Mouse (Mus musculus) embryo, embryonic 11.5 days (tissue): ENCODE results near the gene Anxa4.

Source experiments
- DNase-seq: peaks from one replicate; pipeline ENCODE4 v3.0.0-alpha.2; 2012; ENCODE audit warnings: low read depth, low spot score

The Anxa4 gene

GRCm38 (mm10) chr6:86752843-86753485 lies 40.4 kb downstream of the Anxa4 start:
- DNase-seq: no peak

DNA sequence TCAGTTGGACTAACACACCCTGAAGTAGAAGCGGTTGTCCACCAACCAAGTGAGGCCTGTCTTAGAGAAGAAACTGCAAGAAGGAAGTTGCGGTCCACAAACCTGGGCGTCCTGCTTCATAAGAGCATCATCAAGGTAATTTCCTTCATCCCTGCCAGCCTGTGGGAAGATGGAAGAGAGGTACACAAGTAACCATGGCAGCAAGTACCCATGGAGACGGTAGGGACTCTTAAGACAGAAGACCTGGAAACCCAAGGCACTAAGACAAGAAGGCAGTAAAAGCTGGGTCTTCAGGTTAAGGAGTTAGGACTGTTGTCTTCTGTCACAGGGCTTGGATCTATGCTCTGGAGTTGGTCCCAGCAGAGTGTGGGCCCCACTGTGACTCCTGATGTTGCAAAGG lies 42.4 kb downstream of the Anxa4 start:
- no peak for DNase-seq

GRCm38 (mm10) chr6:86749817-86750216 lies 43.6 kb downstream of the Anxa4 start:
- no peak for DNase-seq

GRCm38 (mm10) chr6:86747171-86747570 lies 46.2 kb downstream of the Anxa4 start:
- peak; percentile 30 for DNase-seq

- DNase-seq: no peak
Measured at GRCm38 (mm10) chr6:86740652-86741051, 52.7 kb downstream of the Anxa4 start.

DNA sequence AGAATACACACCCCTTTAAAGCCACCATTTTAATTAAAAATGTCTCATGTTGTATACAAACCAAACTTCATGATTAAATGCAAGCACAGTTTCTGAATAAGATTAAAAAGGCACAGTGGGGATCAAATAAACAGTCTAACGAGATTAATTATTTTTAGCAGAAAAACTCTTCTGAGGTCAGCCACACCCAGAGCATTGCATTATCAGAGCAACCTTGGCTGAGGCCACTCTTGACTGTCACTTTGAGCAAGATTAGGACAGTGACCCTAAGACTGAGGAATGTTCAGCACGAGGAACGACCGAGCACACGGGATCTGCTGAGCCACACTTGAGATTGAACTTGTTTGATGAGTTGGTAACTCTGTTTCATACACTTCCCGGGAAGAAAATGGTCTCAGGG lies 56.6 kb downstream of the Anxa4 start:
- DNase-seq: no peak

DNA sequence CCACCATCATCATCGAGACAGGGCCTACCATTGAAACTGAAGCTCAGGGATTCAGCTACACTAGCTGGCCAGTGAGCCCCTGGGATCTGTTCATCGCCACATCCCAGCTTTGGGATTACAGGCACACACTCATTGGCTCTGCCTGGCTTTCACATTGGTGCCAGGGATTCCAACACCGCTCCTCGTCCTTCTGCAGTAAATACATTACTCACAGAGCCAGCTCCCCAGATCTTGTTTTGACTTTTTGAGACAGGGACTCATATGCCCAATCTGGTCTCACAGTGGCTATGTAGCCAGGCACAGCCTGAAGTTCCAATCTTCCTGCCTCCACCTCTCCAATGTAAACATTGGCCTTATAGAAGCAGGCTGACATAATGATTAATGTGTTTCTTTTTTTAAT lies 57.1 kb downstream of the Anxa4 start:
- no peak for DNase-seq

- peak; percentile 97 for DNase-seq
Measured at GRCm38 (mm10) chr6:86733183-86733876, 60.1 kb downstream of the Anxa4 start, which contains the start of gene Gmcl1. Gmcl1 (minus strand) TSS chr6:86733383.

DNA sequence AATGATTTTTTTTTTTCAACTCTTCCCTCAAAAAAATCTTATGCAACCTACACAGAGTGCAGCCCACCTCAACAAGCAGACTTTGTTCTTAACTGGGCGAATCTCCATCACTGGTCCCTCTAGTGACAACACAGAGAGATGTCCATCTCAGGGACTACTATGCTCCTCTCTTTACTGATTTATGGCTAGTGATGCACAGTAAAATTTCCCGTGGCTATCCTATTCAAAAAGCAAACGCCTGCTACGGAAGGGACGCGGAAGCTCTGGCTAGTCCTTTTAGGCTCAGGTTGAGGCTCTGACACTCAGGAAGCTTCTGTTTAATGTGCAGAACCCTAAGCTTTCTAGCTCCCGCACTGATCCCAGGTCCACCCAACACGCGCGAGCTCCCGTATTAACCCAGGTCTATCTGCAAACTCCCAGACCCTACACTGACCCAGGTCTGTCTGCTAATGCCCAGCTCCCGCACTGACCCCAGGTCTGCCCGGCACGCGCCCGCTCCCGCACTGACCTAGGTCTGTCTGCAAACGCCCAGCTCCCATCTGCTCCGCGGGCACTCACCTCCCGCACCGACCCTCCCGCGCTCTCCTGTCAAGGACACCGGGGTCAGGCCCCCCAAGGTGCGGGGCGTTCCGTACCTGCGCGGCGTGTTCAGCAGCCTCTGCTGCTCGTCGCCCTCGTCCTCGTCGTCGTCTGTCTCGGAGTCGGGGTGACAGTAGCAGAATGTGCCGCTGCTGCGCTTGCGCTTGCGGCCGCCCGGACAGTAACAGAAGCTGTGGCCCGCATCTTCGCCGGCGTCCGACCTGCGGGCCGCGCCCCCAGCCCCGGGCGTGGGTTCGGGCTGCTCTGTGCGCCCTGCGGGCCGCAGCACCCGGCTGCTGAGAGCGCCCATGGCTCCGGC lies 60.9 kb downstream of the Anxa4 start:
- DNase-seq: peak; percentile 5

DNA sequence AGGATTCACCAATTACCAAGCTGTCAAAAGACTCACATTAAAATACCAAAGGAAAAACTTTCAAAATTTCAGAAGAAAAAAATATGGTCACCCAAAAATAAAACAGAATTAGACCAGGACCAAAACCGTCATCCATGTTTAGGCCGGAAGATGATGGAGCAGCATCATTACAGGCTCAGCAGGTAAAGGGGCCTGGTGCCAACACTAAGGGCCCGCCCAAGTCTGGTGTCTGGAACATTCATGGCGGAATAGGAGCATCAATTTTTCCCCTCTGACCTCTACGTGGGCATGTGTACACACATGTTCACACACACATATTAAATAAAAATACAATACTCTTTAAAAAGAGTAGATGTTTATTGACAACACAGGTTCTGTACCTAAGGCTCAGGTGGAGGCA lies 64.7 kb downstream of the Anxa4 start:
- DNase-seq: no peak

DNA sequence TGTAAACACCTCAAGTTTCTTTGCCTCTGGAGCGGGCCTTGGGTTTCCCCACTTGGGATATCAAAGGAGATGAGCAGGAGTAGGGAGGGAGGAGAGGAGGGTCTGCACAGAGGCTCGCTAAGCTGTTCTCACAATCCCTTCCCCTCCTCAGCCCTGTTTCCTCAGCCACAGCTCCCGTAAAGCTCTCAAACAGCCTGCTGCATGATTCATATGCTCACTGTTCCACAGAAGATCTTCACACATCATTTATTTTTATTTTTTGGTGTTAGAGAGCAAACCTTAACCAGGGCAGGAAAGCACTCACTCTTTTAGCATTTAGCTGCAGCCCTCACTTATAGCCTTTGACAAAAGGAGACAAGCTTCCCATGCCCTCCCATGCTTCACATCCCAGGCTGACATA lies 71.4 kb downstream of the Anxa4 start:
- no peak for DNase-seq

DNA sequence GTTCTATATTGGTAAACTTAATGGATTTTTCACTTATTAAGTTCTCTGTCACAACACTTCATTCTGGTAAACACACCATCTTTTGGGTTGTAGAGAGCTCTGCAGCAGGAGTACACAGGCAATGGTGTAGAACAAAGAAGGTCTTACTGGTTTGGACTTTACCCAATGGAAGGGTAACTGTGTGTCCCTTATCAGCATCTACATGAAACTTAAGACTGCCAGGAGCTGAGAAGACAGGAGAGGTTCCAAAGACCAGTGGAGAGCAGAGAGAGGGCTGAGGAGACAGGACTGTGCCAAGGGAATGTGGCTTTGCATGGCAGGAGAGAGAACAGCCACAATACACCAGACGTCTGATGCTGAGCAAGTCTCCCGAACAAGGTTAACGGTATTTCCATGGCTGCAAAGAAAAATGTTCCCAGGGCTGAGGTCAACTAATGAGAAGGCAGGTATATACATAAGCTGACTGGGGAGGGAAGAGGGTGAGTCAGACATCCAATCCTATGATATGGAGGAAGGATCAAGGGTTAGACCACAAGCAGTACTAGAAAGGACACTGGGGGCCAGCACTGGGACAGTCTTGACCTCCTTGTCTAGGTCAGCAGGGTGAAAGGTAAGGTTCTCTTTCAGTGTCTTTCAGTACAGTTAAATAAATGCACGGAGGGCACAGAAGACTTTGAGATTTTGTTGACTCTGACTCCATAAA lies 85.2 kb downstream of the Anxa4 start:
- no peak for DNase-seq

DNA sequence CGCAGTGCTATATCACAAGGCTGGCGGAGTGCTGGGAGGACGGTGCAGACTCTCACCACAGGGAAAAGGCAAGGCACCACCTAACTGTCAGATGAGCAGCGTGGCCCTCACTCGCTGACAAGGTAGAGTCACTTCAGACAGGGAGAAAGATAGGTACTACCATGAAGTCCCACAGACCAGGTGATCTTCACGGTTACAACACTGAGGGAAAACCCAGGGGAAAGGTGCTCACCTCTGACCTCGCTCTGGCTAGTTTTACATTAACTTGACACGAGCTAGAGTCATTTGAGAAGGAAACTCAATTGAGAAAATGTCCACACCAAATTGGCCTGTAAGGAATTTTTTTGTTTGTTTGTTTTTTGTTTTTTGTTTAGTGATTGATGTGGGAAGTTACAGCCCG lies 90.8 kb downstream of the Anxa4 start:
- no peak for DNase-seq

DNA sequence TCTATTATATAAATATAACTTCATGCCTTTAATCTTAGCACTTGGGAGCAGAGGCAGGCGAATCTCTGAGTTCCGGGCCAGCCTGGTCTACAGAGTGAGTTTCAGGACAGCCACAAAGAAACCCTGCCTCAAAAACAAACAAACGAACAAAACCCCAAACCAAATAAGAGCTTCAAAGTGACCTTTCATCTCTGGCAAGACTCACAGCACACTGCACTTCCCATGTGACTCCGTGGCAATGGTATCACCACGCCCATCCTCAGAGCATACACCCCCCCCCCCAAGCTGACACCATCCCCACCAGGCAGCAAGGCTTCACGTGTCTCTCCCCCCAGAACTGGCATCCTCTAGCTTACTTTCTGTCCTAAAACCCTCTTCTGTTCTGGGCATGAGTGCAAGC lies 95.5 kb downstream of the Anxa4 start:
- DNase-seq: no peak

GRCm38 (mm10) chr6:86696213-86696612 lies 97.2 kb downstream of the Anxa4 start:
- DNase-seq: no peak

- DNase-seq: no peak
Measured at GRCm38 (mm10) chr6:86694465-86694864, 98.9 kb downstream of the Anxa4 start.

- DNase-seq: no peak
Measured at GRCm38 (mm10) chr6:86689671-86690070, 103.7 kb downstream of the Anxa4 start.

DNA sequence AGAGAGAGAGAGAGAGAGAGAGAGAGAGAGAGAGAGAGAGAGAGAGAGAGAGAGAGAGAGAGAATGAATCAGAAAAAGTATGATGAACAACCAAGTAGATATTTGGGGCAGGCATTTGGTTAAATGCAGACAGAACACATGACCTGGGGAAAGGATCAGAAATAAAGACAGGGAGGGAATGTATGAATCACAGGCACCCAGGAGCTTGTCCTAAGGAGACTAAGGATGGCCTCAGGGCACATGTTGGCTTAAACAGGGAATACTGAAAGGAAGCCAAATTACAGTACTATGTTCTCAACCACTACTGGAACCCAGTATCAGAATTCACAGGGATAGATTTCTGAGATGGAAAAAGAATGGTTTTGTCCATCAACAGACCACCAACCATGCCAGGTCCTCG lies 106.4 kb downstream of the Anxa4 start:
- DNase-seq: no peak
